Mouse (Mus musculus) frontal cortex, postnatal 25 days (tissue): ENCODE measurements at regions not wholly inside any gene's neighbourhood (a gene's known extent, or its start where the extent isn't known, plus 50 kb on each side); places are given as distances from the start of the nearest gene placed in this dataset.

Experiments used
- DNase-seq, 2 experiments: peaks; one replicate each; pipeline ENCODE4 v3.0.0; 2022; ENCODE audit warnings: low spot score in 2 of 2

DNA sequence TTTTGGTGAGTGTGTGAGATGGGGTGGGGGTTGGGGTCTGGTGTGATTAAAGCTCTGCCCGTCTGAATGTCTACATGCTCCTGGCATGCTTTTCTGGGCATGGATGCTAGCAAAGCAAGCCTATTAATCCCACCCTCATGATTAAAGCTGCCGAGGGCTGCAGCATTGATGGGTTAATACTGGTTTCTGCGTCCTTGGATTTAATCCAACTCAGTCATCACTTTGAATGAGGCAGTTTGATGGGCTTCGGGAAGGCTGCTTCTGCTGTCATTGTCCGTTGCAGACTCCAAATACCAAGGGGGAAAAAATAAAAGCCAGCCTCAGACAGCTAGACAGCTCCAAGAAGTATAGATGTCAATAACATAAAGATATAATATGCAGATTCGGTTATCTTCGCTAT is 944.7 kb downstream of the Slc4a3 start:
- no peak for DNase-seq

DNA sequence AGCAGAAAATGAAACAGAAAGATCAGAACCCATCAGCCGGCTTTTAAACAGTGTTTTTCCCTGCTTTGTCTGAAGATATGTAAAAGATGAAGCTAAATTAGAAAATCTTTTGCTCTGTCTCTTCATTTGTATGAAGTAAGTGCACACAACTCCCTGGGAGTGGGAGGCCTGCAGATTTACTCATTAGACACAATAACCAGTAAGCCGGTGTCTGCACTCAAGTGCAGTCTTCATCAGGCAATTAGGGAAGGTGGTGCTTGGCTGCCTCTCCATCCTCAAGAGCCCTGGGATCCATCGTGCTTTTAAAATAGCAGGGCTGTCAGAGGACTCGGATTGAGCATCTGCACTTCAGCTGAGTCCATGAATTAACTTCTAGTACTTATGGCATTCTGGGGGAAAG is 945.1 kb downstream of the Slc4a3 start:
- no peak for DNase-seq

DNA sequence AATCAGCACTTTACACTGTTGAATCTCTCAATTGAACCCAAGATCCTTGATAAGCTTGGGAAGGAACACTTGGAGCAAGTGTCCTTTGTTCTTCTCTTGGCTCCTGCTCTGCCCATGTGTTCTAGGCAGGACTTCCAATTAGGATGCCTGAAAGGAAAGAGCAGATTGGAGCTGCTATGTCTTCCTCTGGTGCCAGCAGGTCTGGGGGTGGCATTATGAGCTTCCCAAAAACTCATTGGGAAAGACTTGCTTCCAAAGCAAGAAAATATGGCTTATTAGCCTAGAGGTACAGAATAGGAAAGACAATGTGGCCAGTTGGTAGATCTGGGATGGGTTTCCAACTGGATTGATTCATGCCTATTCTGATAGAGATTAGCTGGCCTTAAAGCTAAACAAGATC is 959.1 kb downstream of the Slc4a3 start:
- DNase-seq, result no peak

DNA sequence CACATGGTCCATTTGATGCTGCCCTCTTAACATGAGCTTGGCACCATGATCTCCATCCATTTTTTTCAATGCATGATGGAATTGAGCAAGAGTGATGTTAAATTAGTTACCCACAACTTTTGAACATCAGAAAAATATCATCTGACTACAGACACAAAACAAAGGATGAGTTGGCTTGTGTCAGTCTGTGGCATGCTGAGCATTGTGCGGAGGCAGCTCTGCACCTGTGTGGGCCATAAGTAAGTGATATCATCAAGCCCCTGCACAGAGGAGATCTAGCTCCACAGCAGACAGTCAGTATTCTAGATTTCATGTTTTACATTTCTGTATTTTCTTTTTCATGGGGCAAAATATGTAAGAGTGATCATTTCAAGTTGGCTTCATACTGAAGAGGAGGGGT is 962.8 kb downstream of the Slc4a3 start:
- DNase-seq, result no peak

DNA sequence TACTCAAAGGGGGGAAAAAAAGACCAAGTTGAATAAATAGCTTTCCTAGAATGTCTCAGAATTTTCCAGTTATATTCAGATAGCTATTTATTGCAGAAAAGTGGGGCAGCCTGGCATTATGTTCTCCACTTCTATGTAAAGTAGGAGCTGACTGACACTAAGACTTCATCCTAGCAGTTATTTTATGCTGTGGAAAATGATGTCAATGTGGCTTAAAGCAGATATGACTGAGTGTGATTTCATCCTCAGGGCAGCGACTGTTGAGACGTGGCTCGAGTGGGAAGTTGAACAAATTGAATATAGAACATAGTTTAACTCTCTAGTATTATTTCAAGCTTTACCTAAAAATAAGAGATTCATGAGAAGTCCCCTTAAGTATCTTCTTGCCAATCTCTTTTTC is 963.4 kb downstream of the Slc4a3 start:
- no peak for DNase-seq

DNA sequence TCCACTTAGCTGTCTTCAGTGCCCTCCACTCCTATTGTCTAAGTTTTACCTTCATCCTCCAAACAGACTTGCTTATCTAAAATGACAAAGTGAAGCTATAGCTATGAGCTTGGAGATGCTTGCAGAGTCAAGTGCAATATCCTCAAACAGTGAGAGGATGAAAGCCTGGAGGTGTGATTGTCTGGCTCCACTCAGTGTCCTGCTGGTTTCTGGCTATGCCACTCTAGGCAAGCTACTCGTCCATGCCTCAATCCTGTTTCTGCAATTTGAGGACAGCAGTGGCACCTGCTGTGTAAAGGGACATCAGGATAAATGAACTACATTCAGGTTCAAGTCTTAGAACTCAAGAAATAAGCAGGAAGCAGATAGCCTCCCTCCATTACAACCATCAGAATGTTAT is 966.1 kb downstream of the Slc4a3 start:
- DNase-seq, result no peak

DNA sequence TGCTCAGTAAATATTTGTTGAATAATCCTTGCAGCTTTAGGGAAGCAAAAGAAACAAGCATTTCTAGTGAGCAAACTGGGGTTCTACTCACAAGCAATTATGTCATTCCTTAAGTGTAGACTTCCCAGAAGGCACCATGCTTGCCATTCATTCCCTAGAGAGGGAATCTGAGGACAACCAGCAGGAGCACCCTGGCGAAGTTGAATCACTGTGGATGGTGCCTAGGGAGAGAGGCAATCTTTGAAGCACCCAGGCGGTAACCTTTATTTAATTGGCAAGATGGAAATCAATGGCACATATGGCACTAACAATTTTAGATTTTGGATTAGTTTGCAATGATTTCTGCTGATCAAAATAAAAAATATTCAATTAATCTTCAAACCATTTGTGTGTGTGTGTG is 967.4 kb downstream of the Slc4a3 start:
- DNase-seq, result no peak

DNA sequence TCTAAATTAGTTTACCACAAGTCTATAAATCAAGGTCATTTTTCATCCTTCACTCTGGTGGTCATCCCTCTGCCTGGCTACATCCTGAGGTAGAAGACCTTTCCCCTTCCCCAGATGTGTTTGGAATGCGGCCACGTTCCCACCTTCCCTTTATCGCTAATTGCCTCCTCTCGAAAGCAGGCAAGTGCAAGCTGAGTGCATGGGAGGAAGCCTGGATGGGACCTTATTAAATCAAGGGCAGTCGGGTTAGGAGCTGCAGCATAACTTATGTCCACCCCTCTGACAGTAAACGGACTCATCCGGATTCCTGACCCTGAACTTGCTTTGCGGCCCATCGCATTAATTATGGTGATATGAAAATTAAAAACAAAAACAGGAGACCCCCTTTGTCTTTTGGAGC is 983.5 kb downstream of the Slc4a3 start:
- DNase-seq, result no peak

DNA sequence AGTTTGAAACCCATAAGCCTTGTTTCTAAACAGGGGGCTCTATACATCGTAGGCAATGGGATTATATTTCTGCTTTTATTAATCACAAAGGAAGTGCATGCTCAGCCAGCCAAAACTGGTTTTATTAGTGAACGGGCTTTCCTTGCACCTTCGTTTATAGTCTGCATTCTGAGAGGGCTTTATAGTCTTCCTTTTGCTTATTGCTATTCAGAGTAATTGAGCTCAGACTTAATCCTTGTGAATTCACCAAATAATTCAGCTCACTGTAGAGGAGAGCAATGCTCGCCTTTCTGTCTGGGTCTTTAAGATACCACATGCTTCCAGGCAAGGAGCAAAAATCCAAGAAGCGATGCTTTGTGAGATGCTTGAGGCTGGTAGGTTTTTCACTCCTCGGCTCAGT is 984.3 kb downstream of the Slc4a3 start:
- no peak for DNase-seq

DNA sequence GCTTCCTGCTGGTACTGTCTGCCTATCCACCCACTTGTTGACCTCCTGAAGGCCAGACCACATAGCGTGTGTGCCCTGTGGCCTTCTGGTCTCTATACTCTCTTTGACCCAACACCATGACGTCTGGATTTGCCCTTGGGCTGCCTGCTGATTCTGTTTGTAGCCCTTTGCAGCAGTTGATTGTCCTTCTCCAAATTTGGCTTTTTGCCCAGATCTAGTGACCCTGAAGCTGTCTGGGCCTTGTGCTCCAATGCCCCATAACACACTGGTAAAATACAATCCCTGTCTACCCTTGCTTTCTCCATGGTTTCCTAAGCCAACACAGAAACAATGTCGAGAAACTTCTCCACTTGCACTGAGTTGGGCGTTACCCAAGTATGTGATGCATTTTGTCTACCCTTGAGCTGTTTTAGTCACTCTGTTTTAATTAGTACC is 979.3 kb downstream of the Epha4 start:
- DNase-seq, result no peak

DNA sequence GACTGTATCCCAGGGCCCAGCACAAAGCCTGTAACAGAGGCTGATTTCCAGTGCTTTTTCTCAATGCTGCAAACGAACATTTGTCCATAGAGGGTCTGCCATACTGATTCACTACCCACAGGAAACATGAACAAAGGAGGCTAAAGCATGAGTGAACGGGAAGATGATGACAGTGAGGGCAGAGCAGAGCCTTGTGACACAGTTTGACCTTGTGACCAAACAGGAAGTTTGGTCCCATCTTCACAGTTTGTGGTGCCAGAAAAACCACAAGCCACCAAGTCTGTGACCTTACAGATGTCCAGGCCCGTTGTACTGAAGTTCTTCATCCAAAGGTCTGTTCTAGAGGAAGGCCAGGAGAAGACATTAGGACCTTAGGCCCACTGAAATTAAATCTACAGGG is 974.4 kb downstream of the Epha4 start:
- no peak for DNase-seq

DNA sequence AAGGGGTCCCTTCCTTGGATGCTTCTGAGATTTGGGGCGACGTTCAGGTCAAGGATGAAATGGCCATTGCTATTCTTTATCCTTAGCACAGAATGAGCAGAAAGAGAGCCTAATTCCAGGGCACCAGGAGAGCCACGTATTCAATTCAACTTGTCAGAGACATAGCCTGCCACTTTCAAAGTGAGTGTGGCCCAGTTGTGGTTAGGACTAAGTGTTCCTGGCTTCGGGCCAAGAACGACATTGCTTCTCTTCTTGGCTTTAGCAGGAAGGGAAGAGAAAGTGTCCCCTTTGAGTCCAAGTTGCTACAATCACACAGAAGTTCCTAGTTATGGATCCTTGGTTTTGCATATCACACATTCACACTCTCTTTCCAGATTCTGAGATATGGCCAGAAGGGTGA is 964.0 kb downstream of the Epha4 start:
- DNase-seq, result no peak

DNA sequence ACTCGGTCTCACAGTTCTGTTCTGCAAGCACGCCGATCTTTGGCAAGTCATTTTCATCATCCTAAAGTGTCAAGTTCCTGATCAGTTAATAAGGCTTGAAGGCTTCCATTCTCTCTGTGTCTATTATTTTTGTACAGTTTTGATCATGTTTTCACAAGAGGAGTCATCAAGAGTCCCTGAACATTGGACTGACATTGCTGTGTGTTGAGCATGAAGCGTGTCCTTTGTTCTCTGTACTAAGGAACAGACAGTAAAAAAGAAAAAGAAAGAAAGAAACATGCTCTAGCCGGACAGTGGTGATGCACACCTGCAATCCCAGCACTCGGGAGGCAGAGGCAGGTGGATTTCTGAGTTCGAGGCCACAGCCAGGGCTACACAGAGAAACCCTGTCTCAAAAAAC is 955.4 kb downstream of the Epha4 start:
- no peak for DNase-seq

DNA sequence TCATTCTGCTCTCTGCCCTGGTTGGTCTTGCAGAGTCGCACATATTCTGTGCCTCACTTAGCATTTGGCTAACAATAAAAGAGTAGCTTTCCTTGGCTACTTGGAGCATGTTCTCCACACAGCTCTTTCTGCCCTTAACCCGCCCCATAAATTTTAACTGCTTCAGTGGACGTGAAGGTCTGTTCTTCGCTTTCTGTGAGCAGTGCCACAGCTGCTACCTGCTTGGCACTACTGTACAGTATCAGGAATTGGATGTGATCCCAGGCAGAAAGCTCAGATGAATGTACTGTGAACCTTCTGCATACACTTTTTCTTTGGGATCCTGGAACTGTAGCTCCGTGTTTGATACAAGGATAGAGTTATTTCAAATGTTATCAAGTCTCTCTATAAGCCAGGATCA is 939.4 kb downstream of the Epha4 start:
- no peak for DNase-seq

DNA sequence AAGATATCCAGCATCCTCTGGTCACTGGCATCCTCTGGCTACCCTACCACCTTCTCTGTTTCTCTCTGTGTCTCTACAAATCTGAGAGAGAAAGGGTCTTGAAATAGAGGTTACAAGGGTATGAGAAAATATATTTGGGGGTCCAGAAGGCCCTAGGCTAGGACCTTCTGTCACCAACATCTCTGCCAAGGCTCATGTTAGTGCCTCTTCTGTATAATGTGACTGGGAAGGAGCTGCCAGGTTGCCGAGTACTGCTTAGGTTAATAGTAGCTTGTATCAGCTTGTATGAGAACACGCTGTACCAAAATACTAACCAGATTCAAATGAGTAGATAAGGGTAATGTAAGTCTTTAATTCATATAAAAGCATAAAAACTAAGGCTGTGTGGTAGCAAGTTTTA is 929.0 kb downstream of the Epha4 start:
- DNase-seq, result no peak

DNA sequence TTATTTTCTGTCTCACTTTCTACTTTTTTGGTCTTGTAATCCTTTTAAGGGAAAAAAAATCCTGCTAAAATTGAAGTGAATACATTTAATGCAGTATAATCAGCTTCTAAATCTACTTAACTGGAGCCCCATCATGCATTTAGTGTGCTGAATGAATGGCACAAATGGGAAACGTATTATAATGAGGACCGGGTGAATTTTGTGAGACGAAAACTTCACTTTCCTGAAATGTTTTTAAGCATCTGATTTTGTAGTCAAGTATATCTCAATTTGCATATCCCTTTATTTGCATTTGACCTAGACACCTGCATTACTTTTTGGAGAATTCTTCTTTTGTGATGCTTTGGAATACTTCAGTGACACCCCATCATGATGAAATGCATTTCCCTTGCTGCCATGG is 889.1 kb downstream of the Epha4 start:
- DNase-seq, result no peak

DNA sequence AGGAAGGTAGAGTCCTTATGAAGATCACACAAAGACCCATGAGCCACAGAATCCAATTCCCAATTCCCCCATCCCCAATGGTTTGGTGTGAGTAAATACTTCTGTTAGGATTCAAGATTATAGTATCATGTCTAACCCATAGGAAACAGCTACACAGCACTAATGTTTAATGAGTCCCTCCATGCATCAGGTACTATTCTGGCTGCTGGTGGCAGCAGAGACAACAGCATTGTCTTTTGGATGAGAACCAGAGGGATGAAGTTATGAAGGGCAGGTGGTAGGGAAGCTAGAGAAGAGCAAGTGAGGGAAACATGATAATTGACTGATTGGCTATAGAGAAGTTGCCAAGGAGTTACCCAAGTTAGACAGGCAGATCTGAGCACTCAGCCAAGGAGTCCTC is 885.0 kb downstream of the Epha4 start:
- no peak for DNase-seq

DNA sequence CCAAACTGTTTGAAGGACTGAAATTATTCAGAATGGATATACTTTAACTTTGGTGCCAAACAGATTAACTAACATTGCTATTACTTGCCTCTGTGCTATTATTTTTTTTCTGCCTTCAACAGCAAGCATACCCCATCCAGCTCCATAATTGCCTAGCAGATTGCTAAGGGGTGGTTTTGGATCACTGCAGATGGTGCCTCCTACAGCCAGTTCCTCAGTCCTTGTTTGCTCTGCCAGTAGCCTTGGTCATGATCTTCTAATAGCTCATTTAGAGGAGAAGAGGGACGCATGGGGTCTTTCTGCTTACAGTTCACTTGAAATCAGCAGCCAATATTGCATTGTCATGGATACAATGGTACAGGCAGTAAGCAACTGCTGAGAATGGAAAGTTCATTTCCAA is 880.8 kb downstream of the Epha4 start:
- no peak for DNase-seq

DNA sequence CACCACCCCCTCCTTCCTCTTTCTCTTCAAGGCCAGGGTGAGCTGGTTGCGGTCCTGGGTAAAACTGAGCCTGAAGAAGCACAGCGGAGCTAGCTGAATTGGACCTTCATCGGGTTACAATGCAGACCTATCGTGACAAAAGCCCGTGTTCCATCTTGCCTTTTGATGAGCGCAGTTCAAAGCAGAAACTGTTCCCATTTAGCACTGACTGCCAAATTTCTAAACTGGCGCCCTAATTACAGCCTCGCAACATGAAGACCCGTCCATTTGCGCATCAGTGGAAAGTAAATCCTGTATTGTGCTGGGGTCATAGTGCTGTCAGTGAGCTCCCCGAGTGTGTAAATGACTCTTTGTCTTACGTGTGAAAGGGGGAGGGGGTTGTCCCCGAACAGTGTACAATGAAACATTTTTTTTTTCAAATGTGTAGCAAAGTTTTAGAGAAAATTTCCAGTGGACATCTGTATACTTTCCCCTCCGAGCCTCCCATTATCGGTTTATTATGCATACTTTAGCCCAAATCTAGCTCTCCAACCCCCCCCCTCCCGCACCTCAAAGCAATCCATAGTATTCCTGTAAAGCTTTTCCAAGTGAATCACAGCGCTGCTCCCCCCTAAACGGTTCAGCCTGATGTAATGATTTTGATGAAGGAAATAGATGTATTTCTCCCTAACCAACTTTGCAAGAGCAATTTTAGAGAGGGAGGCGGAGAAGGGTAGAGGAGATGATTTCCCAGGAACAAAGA is 877.4 kb downstream of the Epha4 start:
- DNase-seq, result no peak

DNA sequence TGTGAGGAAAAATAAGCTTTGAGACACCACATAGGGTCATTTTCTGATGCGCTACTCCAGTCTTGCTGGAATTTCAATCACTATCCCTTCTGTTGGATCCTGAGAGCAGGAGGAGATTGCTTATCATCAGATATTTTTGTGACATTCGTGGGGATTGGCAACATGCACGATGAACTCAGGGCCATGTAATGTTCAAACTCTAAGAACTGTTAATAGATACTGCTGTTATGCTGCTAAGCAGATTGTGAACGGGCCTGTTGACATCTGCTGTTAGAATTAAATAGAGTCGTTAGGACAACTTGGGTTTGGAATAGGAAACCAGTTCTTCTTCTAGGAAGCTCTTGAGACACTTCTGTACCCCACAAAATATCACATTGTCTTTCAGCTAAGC is 876.9 kb downstream of the Epha4 start:
- no peak for DNase-seq

DNA sequence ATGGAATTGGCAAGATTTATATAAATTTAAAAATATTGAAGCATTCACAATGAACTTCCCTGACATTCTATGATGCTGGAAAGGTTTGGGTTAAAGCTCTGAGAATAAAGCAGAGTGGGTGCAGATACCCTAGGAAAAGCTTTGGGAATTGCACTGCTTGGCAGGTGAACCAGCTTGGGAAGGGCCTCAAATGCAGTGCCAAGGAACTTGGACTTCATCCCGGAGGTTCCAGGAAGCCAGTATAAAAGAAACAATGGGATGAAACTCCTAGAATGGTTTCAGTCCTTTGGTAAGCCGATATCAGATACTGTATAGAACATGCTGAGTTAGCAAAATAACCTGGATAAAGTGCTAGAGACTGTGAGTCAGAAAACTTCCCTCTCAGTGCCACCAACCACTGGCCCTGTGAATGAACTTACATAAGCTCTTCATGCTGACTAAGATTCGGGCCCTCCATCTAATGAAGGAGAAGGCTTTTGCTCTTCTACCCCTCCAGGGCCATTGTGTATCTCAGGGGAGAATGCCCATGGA is 873.6 kb downstream of the Epha4 start:
- DNase-seq, result no peak

DNA sequence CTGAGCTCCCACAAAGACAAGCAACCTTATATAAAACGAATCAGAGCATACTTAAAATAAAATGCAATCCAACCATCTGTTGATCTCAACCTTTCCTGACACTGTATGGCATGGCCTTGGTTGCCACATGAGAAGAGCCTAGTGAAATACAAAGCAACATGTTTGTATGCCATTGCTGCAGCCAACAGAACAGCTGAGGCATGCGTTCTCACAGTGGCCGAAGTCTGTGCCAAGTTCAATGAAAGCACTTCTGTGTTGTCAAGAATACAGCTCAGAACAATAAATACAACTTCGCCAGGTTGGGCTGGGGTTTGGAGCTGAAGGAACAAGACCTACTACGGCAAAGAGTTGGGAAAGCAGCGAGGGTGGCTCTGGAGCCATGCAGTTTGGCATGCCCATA is 872.2 kb downstream of the Epha4 start:
- no peak for DNase-seq

DNA sequence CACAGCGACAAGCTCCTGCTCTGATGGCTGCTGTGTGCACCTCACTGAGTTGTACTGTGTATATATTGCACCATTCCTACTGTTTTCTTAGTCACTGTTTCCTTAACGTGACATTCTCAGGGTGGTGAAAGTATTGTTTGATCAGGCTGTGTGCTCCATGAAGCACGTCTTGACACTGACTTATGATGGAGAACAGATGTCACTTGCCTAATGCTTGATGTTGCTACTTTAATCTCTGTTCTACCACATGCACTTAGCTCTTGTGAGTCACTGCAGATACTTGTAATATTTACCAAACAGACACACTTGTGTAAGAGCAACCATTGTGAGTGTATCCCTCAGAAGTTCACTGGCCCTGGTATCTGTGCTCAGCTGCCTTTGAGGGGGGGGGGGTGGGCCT is 870.0 kb downstream of the Epha4 start:
- DNase-seq, result no peak

DNA sequence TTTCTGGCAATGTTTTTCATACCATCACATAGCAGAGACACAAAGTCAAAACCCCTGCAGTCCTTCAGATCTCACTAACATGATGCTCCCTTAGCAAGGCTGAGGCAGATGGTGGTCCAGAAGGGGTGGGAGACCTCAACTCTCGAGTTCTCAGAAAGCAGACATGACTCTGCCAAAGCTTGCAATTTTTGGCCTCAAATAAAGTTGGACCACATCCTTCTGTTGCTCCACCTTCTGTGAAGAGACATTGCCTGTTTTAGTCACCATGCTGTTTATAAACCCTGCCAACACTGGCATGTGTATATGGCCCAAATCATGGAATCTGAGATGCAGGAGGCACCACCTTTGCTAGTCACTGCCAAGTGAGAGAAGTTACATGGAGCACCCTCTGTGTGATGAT is 860.1 kb downstream of the Epha4 start:
- DNase-seq, result no peak
